Mouse (Mus musculus): Measurements from ENCODE around the gene Tmem207. TPM values are rescaled to one million over a fixed set of nuclear protein-coding genes. Genes with fewer than 3 reads are reported as not detected.

The Tmem207 gene
- polyA plus RNA-seq, 1 experiment from 2014 or later, result not detected

DNA sequence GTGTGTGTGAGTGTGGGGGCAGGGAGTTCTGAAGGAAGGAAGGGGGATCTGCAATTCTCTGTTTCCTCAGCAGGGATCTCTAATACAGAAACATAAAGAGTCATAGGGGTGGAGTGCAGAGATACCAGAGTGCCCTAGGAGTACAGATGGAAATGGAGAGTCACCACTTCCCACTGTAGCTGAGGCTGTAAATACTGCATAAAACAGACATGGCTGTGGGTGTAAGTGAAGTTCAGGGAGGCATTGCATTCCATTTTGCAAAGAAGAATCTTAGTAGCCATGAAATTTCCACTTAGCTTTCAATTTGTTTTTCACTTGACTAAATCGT, 20.3 kb upstream of the Tmem207 start:
- Histone ChIP-seq H3K4me1 (ENCODE audit: control insufficient read depth, insufficient read depth, low read length) (no peaks in the 10 kb centered on the region), H3K4me3 (replicated peaks; ENCODE audit: low read length) (no peak overlapping the region), H3K36me3 (ENCODE audit: control insufficient read depth, insufficient read depth, low read length) (no peaks in the 10 kb centered on the region), H3K27me3 (ENCODE audit: control insufficient read depth, insufficient read depth, low read length) (no peaks in the 10 kb centered on the region), H3K9me3 (replicated peaks; ENCODE audit: control insufficient read depth, low read length) (no peaks in the 10 kb centered on the region), H3K27ac (ENCODE audit: low read length) (no peak overlapping the region), H3K4me2 (ENCODE audit: low read depth, low read length) (no peak overlapping the region), H3K9ac (ENCODE audit: low read length) (no peak overlapping the region)
- WGBS, result 46% methylated on average over 1 of the region's 1 CpGs
- ATAC-seq (ENCODE audit: insufficient read depth, low FRiP score), result no peak

DNA sequence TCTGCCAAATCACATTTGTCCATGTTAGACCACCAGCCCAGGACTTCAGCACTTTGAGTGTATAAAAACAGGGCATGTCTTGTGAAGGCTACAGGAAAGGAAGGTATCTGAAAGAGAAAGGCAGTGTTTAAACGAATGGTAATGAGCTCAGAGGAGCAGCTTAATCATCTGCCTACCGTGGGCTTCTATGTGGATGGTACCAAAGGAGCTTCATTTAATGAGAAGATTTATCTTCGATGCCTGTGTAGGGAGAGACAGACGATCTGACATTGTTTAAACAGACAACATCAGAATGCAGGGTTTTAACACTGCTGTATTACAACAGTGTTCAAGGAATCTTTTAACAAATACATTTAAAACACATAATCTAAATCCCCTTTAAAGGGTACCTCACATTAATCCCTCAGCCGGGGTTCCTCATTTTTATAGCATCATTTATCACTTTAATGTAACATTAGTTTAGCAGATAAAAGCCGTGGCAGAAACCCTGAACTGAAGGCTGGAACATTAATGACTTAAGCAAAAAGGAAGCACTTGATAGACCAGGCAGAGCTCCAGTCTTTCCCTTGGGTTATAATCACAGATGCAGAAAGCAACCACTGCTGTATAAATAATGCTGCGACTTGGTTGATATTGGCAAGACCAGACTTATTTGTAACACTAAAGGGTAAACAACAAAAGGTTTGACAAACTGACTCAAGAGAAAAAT, 19.8 kb upstream of the Tmem207 start:
- Histone ChIP-seq H3K4me3 (replicated peaks; ENCODE audit: low read length) (no peak overlapping the region), H3K4me1 (ENCODE audit: control insufficient read depth, insufficient read depth, low read length) (no peaks in the 10 kb centered on the region), H3K27me3 (ENCODE audit: control insufficient read depth, insufficient read depth, low read length) (no peaks in the 10 kb centered on the region), H3K36me3 (ENCODE audit: control insufficient read depth, insufficient read depth, low read length) (no peaks in the 10 kb centered on the region), H3K27ac (ENCODE audit: low read length) (no peak overlapping the region), H3K9me3 (replicated peaks; ENCODE audit: control insufficient read depth, low read length) (no peaks in the 10 kb centered on the region), H3K4me2 (ENCODE audit: low read depth, low read length) (no peak overlapping the region), H3K9ac (ENCODE audit: low read length) (no peak overlapping the region)
- 0 out of 2 replicates have a peak, but pooled peaks have one; percentile 13 for ATAC-seq (ENCODE audit: insufficient read depth, low FRiP score)
- WGBS, result 13% methylated on average over 7 of the region's 7 CpGs

DNA sequence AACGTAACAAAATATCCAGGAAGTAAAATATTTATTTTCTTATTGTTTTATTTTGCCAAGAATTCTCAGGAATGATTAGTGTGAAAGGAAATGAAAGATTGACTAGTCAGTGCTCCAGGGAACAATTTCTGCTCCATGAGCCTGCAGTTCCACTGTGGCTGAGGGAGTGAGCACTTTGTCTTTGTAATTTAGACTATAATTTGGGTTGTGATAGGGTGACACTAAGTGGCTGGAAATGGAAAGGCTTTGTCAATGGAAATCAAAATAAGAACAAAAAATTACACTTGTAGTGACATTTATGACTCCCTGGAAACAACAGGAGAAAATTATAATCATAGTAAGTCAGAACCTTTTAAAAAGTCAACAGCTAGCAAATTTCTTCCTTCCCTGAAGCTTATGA, 5.7 kb upstream of the Tmem207 start:
- Histone ChIP-seq H3K9ac (ENCODE audit: low read length) (no peak overlapping the region), H3K4me3 (replicated peaks; ENCODE audit: low read length) (no peak overlapping the region), H3K27ac (ENCODE audit: low read length) (no peak overlapping the region), H3K4me2 (ENCODE audit: low read depth, low read length) (no peak overlapping the region), H3K27me3 (ENCODE audit: control insufficient read depth, insufficient read depth, low read length) (no peaks in the 10 kb centered on the region), H3K9me3 (replicated peaks; ENCODE audit: control insufficient read depth, low read length) (no peaks in the 10 kb centered on the region), H3K36me3 (ENCODE audit: control insufficient read depth, insufficient read depth, low read length) (no peaks in the 10 kb centered on the region), H3K4me1 (ENCODE audit: control insufficient read depth, insufficient read depth, low read length) (0 out of 2 replicates have a peak, but pooled peaks cover 7% of the 10 kb centered on the region)
- ATAC-seq (ENCODE audit: insufficient read depth, low FRiP score), result no peak
- 72% methylated on average over 1 of the region's 1 CpGs for WGBS

DNA sequence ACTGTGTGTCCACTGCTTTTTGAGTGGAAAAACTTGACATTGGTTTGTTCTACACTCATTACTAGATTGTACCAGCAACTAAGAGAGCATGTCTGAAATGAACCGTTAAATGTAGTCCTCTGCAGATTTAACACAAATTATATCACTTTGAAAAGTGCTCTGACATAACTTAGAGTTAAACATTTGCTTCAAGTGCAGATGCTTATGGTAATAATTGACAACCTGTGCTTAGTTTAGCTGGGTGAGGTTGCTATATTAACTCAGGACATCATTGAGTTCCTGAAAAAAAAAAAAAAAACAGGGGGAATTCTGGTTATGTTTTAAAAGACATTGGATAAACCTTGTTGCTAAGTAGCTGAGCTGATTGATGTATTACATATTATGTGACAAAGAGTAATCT, 3.9 kb upstream of the Tmem207 start:
- H3K9me3 ChIP-seq (replicated peaks; ENCODE audit: control insufficient read depth, low read length), result no peaks in the 10 kb centered on the region
- ATAC-seq (ENCODE audit: insufficient read depth, low FRiP score), result no peak
- H3K4me1 ChIP-seq (ENCODE audit: control insufficient read depth, insufficient read depth, low read length), result 0 out of 2 replicates have a peak, but pooled peaks cover 7% of the 10 kb centered on the region
- H3K4me2 ChIP-seq (ENCODE audit: low read depth, low read length), result no peak overlapping the region
- no peaks in the 10 kb centered on the region for H3K27me3 ChIP-seq (ENCODE audit: control insufficient read depth, insufficient read depth, low read length)
- no peak overlapping the region for H3K4me3 ChIP-seq (replicated peaks; ENCODE audit: low read length)
- H3K27ac ChIP-seq (ENCODE audit: low read length), result no peak overlapping the region
- WGBS, result 54% methylated on average over 1 of the region's 1 CpGs
- no peak overlapping the region for H3K9ac ChIP-seq (ENCODE audit: low read length)
- no peaks in the 10 kb centered on the region for H3K36me3 ChIP-seq (ENCODE audit: control insufficient read depth, insufficient read depth, low read length)

DNA sequence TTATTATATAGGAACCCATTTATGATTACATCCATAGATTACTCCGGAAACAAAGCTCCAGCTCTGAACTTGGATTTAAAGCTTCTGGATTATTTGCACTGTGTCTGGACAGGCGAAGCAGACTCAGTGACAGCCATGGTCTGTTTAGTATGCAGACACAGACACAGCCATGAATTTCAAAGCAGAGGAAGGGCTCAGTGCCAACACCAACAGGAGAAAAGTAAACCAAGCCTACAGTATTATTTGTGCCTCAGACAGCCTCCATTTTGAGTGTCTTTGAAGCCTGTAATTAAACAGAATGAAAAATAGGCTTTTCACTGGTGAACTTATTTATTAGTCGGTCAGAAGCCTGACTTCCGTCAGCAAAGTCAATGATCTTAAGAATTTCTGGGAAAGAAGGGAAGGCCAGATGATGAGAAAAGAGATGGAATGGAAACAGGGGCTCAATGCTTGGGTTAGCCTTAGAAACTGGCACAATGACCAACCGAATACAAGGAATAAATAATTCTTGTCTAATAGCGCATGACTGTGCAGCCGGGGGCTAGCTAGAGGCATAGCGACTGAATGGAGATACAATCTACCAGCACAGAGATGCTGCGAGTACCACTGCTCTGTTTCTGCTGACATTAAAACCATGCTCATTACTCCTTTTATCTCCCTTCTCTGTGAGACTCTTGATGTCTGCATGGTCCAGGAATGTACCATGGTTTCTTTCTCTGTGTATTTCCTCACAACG, 1.5 kb upstream of the Tmem207 start:
- Histone ChIP-seq H3K27ac (ENCODE audit: low read length) (no peak overlapping the region), H3K36me3 (ENCODE audit: control insufficient read depth, insufficient read depth, low read length) (no peaks in the 10 kb centered on the region), H3K9ac (ENCODE audit: low read length) (no peak overlapping the region), H3K27me3 (ENCODE audit: control insufficient read depth, insufficient read depth, low read length) (no peaks in the 10 kb centered on the region), H3K9me3 (replicated peaks; ENCODE audit: control insufficient read depth, low read length) (no peaks in the 10 kb centered on the region), H3K4me3 (replicated peaks; ENCODE audit: low read length) (no peak overlapping the region), H3K4me1 (ENCODE audit: control insufficient read depth, insufficient read depth, low read length) (0 out of 2 replicates have a peak, but pooled peaks cover 7% of the 10 kb centered on the region), H3K4me2 (ENCODE audit: low read depth, low read length) (no peak overlapping the region)
- no peak for ATAC-seq (ENCODE audit: insufficient read depth, low FRiP score)
- WGBS, result 58% methylated on average over 10 of the region's 10 CpGs

DNA sequence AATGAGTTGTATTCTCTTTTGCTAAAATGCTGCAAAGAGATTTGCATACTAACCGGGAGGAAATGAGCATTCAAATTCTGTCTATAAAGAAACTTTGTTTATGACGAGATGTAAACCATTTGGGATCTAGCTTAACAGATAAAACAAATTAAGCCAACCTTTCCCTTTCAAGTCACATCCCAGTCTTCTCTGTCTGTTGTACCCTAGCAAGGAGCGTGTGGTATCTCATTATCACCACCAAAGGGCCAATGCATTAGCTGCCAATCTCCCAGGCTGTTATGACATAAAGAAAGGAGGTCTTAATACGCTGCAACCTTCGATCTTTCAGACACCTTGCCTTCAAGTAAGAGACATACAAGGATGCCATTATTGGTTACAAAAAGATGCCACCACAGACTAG, 737 bp downstream of the Tmem207 start:
- H3K36me3 ChIP-seq (ENCODE audit: control insufficient read depth, insufficient read depth, low read length), result no peaks in the 10 kb centered on the region
- 77% methylated on average over 5 of the region's 5 CpGs for WGBS
- 0 out of 2 replicates have a peak, but pooled peaks cover 7% of the 10 kb centered on the region for H3K4me1 ChIP-seq (ENCODE audit: control insufficient read depth, insufficient read depth, low read length)
- H3K9ac ChIP-seq (ENCODE audit: low read length), result no peak overlapping the region
- H3K4me3 ChIP-seq (replicated peaks; ENCODE audit: low read length), result no peak overlapping the region
- ATAC-seq (ENCODE audit: insufficient read depth, low FRiP score), result no peak
- no peak overlapping the region for H3K4me2 ChIP-seq (ENCODE audit: low read depth, low read length)
- no peaks in the 10 kb centered on the region for H3K27me3 ChIP-seq (ENCODE audit: control insufficient read depth, insufficient read depth, low read length)
- no peaks in the 10 kb centered on the region for H3K9me3 ChIP-seq (replicated peaks; ENCODE audit: control insufficient read depth, low read length)
- H3K27ac ChIP-seq (ENCODE audit: low read length), result no peak overlapping the region

DNA sequence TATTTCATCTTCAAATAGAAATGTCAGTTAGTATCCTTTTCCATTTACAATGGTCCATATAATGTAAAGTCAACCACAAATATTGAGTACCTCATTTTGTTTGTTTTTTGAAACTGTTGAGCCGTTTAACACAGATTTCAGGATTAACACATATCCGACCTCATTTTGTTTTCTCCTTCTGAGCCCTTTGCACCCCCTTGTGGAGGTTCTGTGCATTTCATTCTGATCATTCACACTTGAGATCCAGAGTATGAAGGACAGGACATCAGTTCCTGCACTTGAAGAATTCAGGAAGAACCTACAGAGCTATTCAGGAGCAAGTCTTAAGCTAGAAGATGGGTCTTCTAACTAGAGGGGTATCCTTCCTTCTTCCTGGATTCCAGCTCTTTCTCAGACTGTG, 7.0 kb downstream of the Tmem207 start:
- no peak overlapping the region for H3K4me3 ChIP-seq (replicated peaks; ENCODE audit: low read length)
- no peak for ATAC-seq (ENCODE audit: insufficient read depth, low FRiP score)
- no peaks in the 10 kb centered on the region for H3K27me3 ChIP-seq (ENCODE audit: control insufficient read depth, insufficient read depth, low read length)
- no peak overlapping the region for H3K9ac ChIP-seq (ENCODE audit: low read length)
- no peaks in the 10 kb centered on the region for H3K9me3 ChIP-seq (replicated peaks; ENCODE audit: control insufficient read depth, low read length)
- H3K36me3 ChIP-seq (ENCODE audit: control insufficient read depth, insufficient read depth, low read length), result no peaks in the 10 kb centered on the region
- H3K4me2 ChIP-seq (ENCODE audit: low read depth, low read length), result no peak overlapping the region
- H3K4me1 ChIP-seq (ENCODE audit: control insufficient read depth, insufficient read depth, low read length), result no peaks in the 10 kb centered on the region
- 37% methylated on average over 2 of the region's 2 CpGs for WGBS
- no peak overlapping the region for H3K27ac ChIP-seq (ENCODE audit: low read length)

DNA sequence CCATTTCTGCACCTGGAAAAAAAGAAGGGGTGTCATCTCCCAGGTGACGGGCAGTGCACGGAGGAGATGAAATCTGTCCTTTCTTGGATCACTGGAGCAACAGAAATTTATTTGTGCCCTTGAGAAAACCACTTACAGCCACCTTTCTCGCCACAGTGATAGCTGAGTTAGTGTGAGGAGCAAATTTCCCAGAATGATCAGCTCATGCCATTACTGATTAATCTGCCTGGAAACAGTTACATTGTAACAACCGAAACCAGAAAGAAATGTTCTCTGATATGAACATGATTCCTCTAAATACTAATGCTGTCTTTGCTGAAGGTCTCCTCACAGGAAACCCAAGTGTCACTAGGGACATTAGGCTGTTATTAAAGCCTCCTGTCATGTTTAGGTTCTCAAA, 21.6 kb downstream of the Tmem207 start:
- no peaks in the 10 kb centered on the region for H3K27me3 ChIP-seq (ENCODE audit: control insufficient read depth, insufficient read depth, low read length)
- no peak overlapping the region for H3K27ac ChIP-seq (ENCODE audit: low read length)
- H3K36me3 ChIP-seq (ENCODE audit: control insufficient read depth, insufficient read depth, low read length), result no peaks in the 10 kb centered on the region
- H3K4me1 ChIP-seq (ENCODE audit: control insufficient read depth, insufficient read depth, low read length), result no peaks in the 10 kb centered on the region
- no peak for ATAC-seq (ENCODE audit: insufficient read depth, low FRiP score)
- no peak overlapping the region for H3K9ac ChIP-seq (ENCODE audit: low read length)
- WGBS, result 70% methylated on average over 4 of the region's 4 CpGs
- H3K9me3 ChIP-seq (replicated peaks; ENCODE audit: control insufficient read depth, low read length), result no peaks in the 10 kb centered on the region
- H3K4me2 ChIP-seq (ENCODE audit: low read depth, low read length), result no peak overlapping the region
- no peak overlapping the region for H3K4me3 ChIP-seq (replicated peaks; ENCODE audit: low read length)

DNA sequence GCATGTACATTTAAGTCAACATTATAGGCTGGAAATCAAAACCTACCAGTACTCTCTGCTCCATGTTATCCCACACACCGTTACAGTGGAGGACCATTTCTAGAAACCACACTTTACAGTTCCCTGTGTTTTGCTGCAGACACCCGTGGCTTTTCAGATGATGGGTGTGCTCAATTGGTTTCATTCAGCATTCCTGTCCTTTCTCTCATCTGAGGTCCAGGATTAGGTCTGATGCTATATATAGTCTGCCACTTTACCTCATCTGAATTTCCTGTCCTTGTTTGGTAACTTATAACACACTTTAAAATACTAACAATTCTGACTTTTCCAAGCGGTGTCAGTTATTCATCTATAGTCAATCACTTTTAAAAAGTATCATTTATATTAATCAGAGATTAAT, 25.8 kb downstream of the Tmem207 start:
- 81% methylated on average over 3 of the region's 3 CpGs for WGBS
- ATAC-seq (ENCODE audit: insufficient read depth, low FRiP score), result no peak

More for the DNA sequence above, 25.8 kb downstream of the Tmem207 start:
- no peaks in the 10 kb centered on the region for H3K27me3 ChIP-seq (ENCODE audit: control insufficient read depth, insufficient read depth, low read length)
- H3K36me3 ChIP-seq (ENCODE audit: control insufficient read depth, insufficient read depth, low read length), result no peaks in the 10 kb centered on the region
- no peak overlapping the region for H3K9ac ChIP-seq (ENCODE audit: low read length)
- H3K4me3 ChIP-seq (replicated peaks; ENCODE audit: low read length), result no peak overlapping the region
- no peak overlapping the region for H3K27ac ChIP-seq (ENCODE audit: low read length)
- H3K4me2 ChIP-seq (ENCODE audit: low read depth, low read length), result no peak overlapping the region
- no peaks in the 10 kb centered on the region for H3K9me3 ChIP-seq (replicated peaks; ENCODE audit: control insufficient read depth, low read length)
- no peaks in the 10 kb centered on the region for H3K4me1 ChIP-seq (ENCODE audit: control insufficient read depth, insufficient read depth, low read length)

Data from stomach, embryonic 16.5 days (tissue).